Comparison of ENCODE assay signal across 15 mouse cellular contexts in genomic region chr7:82766623-82767022, GRCm38 (mm10).
"Had no signal": no experiment of that assay in that cellular context is flagged by ENCODE, and none has a peak within 500 bp of the region (broad histone marks: within the 10 kb centered on the region; RNA-seq: fewer than 3 reads in every experiment).

No protein-coding gene starts in this region.

- DNase-seq: kidney, adult 8-10 months; kidney, postnatal 25 days; layer of hippocampus, adult 9-11 months; layer of hippocampus, postnatal 36 days; lung, adult 2 months; lung, postnatal 36 days; retina, postnatal 1 day; thymus, postnatal 36 days had no signal

- H3K9ac ChIP-seq: liver, embryonic 15.5 days; midbrain, embryonic 15.5 days; neural tube, embryonic 13.5 days; stomach, embryonic 15.5 days had no signal

- H3K4me3 ChIP-seq: liver, embryonic 15.5 days; midbrain, embryonic 15.5 days; neural tube, embryonic 13.5 days; stomach, embryonic 15.5 days had no signal

- H3K4me2 ChIP-seq: liver, embryonic 11.5 days; liver, embryonic 15.5 days; midbrain, embryonic 11.5 days; midbrain, embryonic 15.5 days; neural tube, embryonic 13.5 days; stomach, embryonic 15.5 days had no signal

- H3K27ac ChIP-seq: liver, embryonic 15.5 days; midbrain, embryonic 15.5 days; neural tube, embryonic 13.5 days; stomach, embryonic 15.5 days had no signal

- H3K4me1 ChIP-seq: liver, embryonic 15.5 days had no signal

- ATAC-seq: lung, postnatal 0 days; midbrain, embryonic 15.5 days had no signal

- H3K27me3 ChIP-seq: liver, embryonic 15.5 days; midbrain, embryonic 15.5 days; neural tube, embryonic 13.5 days; stomach, embryonic 15.5 days had no signal

- H3K9me3 ChIP-seq: midbrain, embryonic 15.5 days; stomach, embryonic 15.5 days had no signal
